Mouse (Mus musculus): ENCODE results near the gene Hist2h2ab. TPM values are rescaled to one million over a fixed set of nuclear protein-coding genes. Genes with fewer than 3 reads are reported as not detected.

The Hist2h2ab gene
- polyA plus RNA-seq, 1 experiment from 2014 or later: 2.6 TPM

DNA sequence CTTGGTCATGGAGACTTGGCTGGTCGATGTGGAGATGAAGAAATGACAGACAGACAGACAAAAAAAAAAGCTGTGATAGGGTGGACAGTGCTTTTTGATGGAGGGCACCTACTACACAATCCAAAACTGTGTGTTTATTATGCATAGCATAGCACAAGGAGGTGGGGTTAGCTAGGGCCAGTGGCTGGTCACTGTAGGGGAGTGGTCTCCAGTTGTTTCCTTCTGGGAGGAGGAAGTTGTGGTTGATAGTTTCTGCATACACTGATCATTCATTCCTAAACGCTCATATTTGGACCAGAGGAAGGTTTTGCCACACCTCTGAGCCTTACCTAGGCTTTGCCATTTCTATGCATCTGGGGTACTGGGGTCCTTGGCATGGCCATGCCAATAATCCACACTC lies 10.7 kb downstream of the Hist2h2ab start:
- Histone ChIP-seq H3K36me3 (ENCODE audit: control insufficient read depth, insufficient read depth, low read length) (no peaks in the 10 kb centered on the region), H3K27me3 (ENCODE audit: control insufficient read depth, insufficient read depth, low read length) (no peaks in the 10 kb centered on the region), H3K4me1 (ENCODE audit: control insufficient read depth, insufficient read depth, low read length) (no peaks in the 10 kb centered on the region), H3K4me2 (replicated peaks; ENCODE audit: low read depth, low read length) (no peak overlapping the region), H3K9ac (replicated peaks; ENCODE audit: low read depth, low read length) (no peak overlapping the region), H3K4me3 (ENCODE audit: low read depth, low read length) (no peak overlapping the region), H3K27ac (ENCODE audit: low read length) (no peak overlapping the region), H3K9me3 (ENCODE audit: control insufficient read depth, low read depth, low read length) (no peaks in the 10 kb centered on the region)
- no peak for ATAC-seq (ENCODE audit: insufficient number of reproducible peaks, insufficient read depth, low FRiP score, low read depth)
- WGBS: 78% methylated on average over 2 of the region's 2 CpGs

DNA sequence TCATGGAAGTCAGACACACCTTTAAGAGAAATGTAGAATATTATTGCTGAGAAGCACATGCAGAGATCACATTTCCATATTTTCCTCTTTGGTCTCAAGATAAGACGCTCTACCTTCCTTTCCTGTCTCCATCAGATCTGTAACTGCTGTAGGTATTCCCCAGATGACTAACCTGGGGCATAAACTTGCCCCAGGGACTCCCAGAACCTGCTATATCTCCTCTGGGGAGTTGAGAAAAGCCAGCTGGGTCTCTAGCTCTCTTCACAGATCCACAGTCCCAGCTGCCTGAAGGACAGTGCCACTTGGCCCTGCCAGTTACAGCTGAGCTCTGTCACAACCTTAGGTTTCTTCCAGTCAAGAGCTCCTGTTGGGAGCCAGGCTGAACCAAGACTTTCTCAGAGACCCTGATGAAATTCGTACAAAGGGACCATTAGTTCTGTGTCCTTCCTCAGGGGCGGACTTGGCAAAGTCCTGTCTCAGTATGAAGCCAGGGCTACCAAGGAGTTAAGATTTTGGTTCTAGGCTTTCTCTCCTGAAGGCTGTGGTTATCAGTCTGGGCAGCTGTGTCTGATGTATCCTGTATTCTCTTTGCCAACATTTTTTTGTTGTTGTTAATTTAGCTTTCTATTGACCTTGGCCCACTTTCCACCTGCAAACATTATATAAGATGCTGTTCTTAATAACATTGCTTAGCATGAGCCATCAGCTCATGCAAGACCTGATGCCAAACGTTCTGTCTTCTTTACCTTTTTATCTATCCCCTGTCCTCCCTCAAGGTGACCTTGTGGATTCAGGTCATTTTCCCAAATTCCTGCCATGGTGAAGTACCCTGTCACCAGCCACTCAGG lies 11.5 kb downstream of the Hist2h2ab start:
- Histone ChIP-seq H3K4me3 (ENCODE audit: low read depth, low read length) (no peak overlapping the region), H3K27me3 (ENCODE audit: control insufficient read depth, insufficient read depth, low read length) (no peaks in the 10 kb centered on the region), H3K9me3 (ENCODE audit: control insufficient read depth, low read depth, low read length) (no peaks in the 10 kb centered on the region), H3K4me1 (ENCODE audit: control insufficient read depth, insufficient read depth, low read length) (no peaks in the 10 kb centered on the region), H3K36me3 (ENCODE audit: control insufficient read depth, insufficient read depth, low read length) (no peaks in the 10 kb centered on the region), H3K27ac (ENCODE audit: low read length) (no peak overlapping the region), H3K9ac (replicated peaks; ENCODE audit: low read depth, low read length) (no peak overlapping the region), H3K4me2 (replicated peaks; ENCODE audit: low read depth, low read length) (no peak overlapping the region)
- ATAC-seq (ENCODE audit: insufficient number of reproducible peaks, insufficient read depth, low FRiP score, low read depth): no peak
- 70% methylated on average over 4 of the region's 4 CpGs for whole genome bisulfite sequencing

DNA sequence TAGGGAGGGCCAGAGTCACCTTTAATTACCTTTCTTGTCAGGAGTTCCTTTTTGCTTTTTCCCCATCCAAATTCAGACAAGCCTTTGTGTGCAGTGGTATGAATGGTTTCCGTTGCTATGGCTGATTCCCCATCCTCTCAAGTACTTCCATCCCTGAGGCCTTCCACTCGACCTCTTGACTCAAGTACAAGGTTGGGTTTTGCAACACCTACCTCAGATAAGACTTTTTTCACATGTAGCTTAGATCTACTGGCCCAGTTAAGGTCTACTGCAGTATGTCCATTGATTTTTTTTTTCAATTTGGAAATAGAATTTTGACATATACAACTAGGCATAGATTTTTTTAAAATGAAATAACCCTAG lies 12.1 kb downstream of the Hist2h2ab start:
- Histone ChIP-seq H3K9ac (replicated peaks; ENCODE audit: low read depth, low read length) (no peak overlapping the region), H3K4me2 (replicated peaks; ENCODE audit: low read depth, low read length) (no peak overlapping the region), H3K27me3 (ENCODE audit: control insufficient read depth, insufficient read depth, low read length) (no peaks in the 10 kb centered on the region), H3K4me3 (ENCODE audit: low read depth, low read length) (no peak overlapping the region), H3K9me3 (ENCODE audit: control insufficient read depth, low read depth, low read length) (no peaks in the 10 kb centered on the region), H3K27ac (ENCODE audit: low read length) (no peak overlapping the region), H3K36me3 (ENCODE audit: control insufficient read depth, insufficient read depth, low read length) (no peaks in the 10 kb centered on the region), H3K4me1 (ENCODE audit: control insufficient read depth, insufficient read depth, low read length) (peaks cover 3% of the 10 kb centered on the region; the same call in 1 of the 2 replicates)
- ATAC-seq (ENCODE audit: insufficient number of reproducible peaks, insufficient read depth, low FRiP score, low read depth): no peak
- WGBS: 69% methylated on average over 2 of the region's 2 CpGs

DNA sequence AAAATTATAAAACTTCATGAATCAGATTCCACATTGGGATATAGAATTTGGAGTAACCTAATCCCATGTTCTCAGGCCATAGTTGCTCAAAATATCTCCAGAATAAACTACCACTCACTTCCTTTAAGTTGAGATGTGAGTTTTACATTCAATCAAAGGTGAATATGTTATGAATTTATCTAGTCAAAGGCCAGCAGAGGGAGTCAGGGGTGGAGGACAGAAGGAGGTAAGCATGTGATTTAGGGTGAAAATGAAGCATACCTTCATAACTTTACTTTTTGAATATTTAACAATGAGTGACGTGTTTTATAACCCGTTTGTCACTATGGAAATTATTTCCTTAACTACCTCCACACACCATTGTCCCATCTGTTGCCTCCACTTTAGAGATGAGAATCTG lies 15.2 kb downstream of the Hist2h2ab start:
- Histone ChIP-seq H3K27ac (ENCODE audit: low read length) (no peak overlapping the region), H3K9ac (replicated peaks; ENCODE audit: low read depth, low read length) (no peak overlapping the region), H3K4me2 (replicated peaks; ENCODE audit: low read depth, low read length) (no peak overlapping the region), H3K4me1 (ENCODE audit: control insufficient read depth, insufficient read depth, low read length) (peaks cover 9% of the 10 kb centered on the region), H3K36me3 (ENCODE audit: control insufficient read depth, insufficient read depth, low read length) (no peaks in the 10 kb centered on the region), H3K27me3 (ENCODE audit: control insufficient read depth, insufficient read depth, low read length) (no peaks in the 10 kb centered on the region), H3K9me3 (ENCODE audit: control insufficient read depth, low read depth, low read length) (no peaks in the 10 kb centered on the region), H3K4me3 (ENCODE audit: low read depth, low read length) (no peak overlapping the region)
- no peak for ATAC-seq (ENCODE audit: insufficient number of reproducible peaks, insufficient read depth, low FRiP score, low read depth)
- WGBS: 85% methylated on average over 2 of the region's 2 CpGs

DNA sequence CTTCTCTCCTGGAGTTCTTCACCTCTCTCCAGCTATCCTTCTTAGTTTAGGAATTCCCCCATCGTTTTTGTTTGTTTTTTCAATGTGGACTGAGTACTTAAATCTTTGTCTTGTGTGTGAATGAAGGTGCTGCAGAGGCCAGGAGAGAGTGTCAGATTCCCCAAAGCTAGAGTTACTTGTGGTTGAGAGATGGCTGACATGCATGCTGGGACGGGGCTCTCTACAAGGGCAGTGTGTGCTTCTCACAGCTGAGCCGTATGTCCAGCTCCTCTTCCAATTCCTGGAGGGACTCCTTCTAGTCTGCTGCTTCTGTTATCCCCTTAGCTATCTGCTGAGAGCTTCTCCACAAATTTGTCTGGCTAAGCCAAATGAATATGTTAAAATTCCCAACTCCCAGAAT lies 16.2 kb downstream of the Hist2h2ab start:
- ATAC-seq (ENCODE audit: insufficient number of reproducible peaks, insufficient read depth, low FRiP score, low read depth): no peak
- Histone ChIP-seq H3K9me3 (ENCODE audit: control insufficient read depth, low read depth, low read length) (no peaks in the 10 kb centered on the region), H3K27me3 (ENCODE audit: control insufficient read depth, insufficient read depth, low read length) (no peaks in the 10 kb centered on the region), H3K27ac (ENCODE audit: low read length) (no peak overlapping the region), H3K4me3 (ENCODE audit: low read depth, low read length) (no peak overlapping the region), H3K36me3 (ENCODE audit: control insufficient read depth, insufficient read depth, low read length) (no peaks in the 10 kb centered on the region), H3K4me2 (replicated peaks; ENCODE audit: low read depth, low read length) (no peak overlapping the region), H3K9ac (replicated peaks; ENCODE audit: low read depth, low read length) (no peak overlapping the region), H3K4me1 (ENCODE audit: control insufficient read depth, insufficient read depth, low read length) (peaks cover 9% of the 10 kb centered on the region)
- 43% methylated on average over 3 of the region's 3 CpGs for WGBS

DNA sequence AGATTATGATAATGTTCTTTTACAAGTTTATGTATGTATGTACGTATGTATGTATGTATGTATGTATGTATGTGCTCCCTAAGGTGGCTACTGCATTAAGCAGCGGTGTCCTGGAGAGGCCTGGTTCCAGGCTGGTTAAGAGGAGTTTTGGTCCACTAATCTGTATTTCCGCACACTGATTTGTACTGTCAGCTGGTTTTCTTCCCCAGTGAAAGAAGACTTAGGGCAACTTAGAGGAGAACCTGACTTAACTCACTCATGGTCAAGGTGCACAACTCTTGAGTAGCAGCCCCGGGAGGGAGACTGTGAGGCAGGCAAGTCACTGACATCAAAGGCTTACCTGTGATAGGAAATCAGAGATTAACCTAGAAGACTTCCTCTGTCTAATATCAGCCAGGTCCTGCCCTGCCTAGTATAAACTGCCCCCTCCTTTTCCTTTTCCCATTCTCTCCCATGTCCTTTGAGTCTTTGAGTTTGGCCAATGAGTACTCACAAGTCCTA lies 17.2 kb downstream of the Hist2h2ab start:
- Histone ChIP-seq H3K27me3 (ENCODE audit: control insufficient read depth, insufficient read depth, low read length) (no peaks in the 10 kb centered on the region), H3K4me3 (ENCODE audit: low read depth, low read length) (peak overlapping the region; percentile 32), H3K36me3 (ENCODE audit: control insufficient read depth, insufficient read depth, low read length) (no peaks in the 10 kb centered on the region), H3K9ac (replicated peaks; ENCODE audit: low read depth, low read length) (peak overlapping the region; percentile 65; the same call in 1 of the 2 replicates), H3K4me2 (replicated peaks; ENCODE audit: low read depth, low read length) (peak overlapping the region; percentile 59), H3K9me3 (ENCODE audit: control insufficient read depth, low read depth, low read length) (no peaks in the 10 kb centered on the region), H3K27ac (ENCODE audit: low read length) (peak overlapping the region; percentile 59; the same call in 1 of the 2 replicates), H3K4me1 (ENCODE audit: control insufficient read depth, insufficient read depth, low read length) (peaks cover 9% of the 10 kb centered on the region)
- ATAC-seq (ENCODE audit: insufficient number of reproducible peaks, insufficient read depth, low FRiP score, low read depth): no peak
- 68% methylated on average over 4 of the region's 4 CpGs for WGBS

DNA sequence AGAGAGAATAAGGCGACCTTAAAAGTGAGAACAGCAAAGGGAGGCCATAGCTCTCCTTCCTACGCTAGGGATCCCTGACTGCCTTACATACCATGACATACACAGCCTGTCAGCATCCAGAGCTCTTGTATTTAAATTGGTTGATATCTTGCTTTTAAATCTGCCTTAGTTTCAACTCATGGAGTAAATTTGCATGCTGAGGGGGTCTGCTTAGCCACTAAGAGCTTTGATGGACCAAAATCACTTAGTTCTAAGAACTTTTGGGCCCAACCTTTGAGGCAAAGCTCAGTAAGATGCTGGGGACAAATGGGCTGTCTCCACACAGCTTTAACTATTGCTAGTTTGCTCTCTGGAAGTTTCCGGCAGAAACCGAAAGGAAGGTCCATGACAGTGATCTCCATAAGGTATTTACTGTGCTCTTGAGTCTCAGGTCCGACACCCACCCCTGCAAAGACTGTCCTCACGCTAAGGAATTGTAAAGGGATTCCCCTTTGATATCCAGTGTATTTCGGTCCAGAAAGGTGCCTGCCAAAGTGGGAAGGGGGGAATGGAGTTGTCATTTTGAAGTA lies 17.8 kb downstream of the Hist2h2ab start:
- Histone ChIP-seq H3K9ac (replicated peaks; ENCODE audit: low read depth, low read length) (peak overlapping the region; percentile 65), H3K27ac (ENCODE audit: low read length) (peak overlapping the region; percentile 59), H3K9me3 (ENCODE audit: control insufficient read depth, low read depth, low read length) (no peaks in the 10 kb centered on the region), H3K4me1 (ENCODE audit: control insufficient read depth, insufficient read depth, low read length) (peaks cover 9% of the 10 kb centered on the region), H3K4me3 (ENCODE audit: low read depth, low read length) (peak overlapping the region; percentile 32), H3K27me3 (ENCODE audit: control insufficient read depth, insufficient read depth, low read length) (no peaks in the 10 kb centered on the region), H3K36me3 (ENCODE audit: control insufficient read depth, insufficient read depth, low read length) (no peaks in the 10 kb centered on the region), H3K4me2 (replicated peaks; ENCODE audit: low read depth, low read length) (peak overlapping the region; percentile 59)
- ATAC-seq (ENCODE audit: insufficient number of reproducible peaks, insufficient read depth, low FRiP score, low read depth): no peak
- WGBS: 16% methylated on average over 7 of the region's 7 CpGs

DNA sequence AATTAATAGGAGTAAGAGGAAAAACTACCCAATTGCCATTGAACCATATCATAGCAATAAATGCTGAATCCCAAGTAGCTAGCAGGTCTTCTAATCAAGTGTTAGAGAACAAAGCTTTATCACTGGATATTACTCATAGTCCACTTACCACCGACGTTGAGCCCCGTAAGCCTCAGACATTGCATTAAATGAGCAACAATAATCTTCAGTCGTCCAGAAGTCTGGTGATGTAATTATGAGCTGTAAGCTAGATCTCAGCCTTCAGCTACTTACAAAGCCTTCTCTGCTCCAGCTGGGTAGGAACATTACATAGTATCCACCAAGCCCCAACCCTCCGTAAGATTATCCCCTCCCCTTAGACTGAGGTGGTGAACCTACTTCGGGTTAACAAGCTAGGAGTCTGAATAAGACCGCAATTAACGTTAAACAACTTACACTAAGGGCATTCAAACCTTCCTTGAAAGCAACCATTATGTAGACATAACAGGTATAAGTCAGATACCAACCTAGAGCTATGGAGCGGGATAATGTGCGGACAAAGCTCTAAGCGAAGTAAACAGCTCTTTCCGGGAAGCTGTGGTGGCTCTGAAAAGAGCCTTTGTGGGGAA lies 18.3 kb downstream of the Hist2h2ab start:
- peak overlapping the region; percentile 59 for H3K27ac ChIP-seq (ENCODE audit: low read length)
- 1% methylated on average over 12 of the region's 12 CpGs for WGBS
- no peaks in the 10 kb centered on the region for H3K9me3 ChIP-seq (ENCODE audit: control insufficient read depth, low read depth, low read length)
- H3K27me3 ChIP-seq (ENCODE audit: control insufficient read depth, insufficient read depth, low read length): no peaks in the 10 kb centered on the region
- peaks cover 9% of the 10 kb centered on the region for H3K4me1 ChIP-seq (ENCODE audit: control insufficient read depth, insufficient read depth, low read length)
- H3K4me3 ChIP-seq (ENCODE audit: low read depth, low read length): peak overlapping the region; percentile 32
- no peaks in the 10 kb centered on the region for H3K36me3 ChIP-seq (ENCODE audit: control insufficient read depth, insufficient read depth, low read length)
- H3K9ac ChIP-seq (replicated peaks; ENCODE audit: low read depth, low read length): peak overlapping the region; percentile 65
- H3K4me2 ChIP-seq (replicated peaks; ENCODE audit: low read depth, low read length): peak overlapping the region; percentile 59
- ATAC-seq (ENCODE audit: insufficient number of reproducible peaks, insufficient read depth, low FRiP score, low read depth): no peak

Measured in stomach, embryonic 14.5 days (tissue).